ENCODE assay signal across 12 mouse cellular contexts in the genomic region with DNA sequence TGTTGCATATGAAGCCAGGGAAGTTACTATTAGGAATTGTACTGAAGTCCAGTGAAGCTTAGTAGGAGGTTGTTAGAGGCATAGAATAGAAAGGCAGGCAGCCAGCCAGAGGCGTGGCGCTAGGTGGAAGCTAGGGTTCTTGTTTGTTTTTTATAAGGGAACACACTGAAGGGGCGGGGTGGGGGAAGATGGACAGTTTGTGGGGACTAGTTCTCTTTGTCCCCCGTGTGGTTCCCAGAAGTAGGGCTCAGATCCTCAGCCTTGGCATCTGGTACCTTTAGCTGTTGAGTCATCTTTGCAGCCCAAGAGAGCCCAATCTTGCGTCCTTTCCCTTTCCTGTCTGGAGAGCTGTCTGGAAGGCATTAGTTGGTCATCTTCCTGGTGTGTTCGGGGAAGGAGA. TPM values are rescaled to one million over a fixed set of nuclear protein-coding genes. Genes with fewer than 3 reads are reported as not detected.
DNase-seq lines count a peak whose midpoint lies in the region; ATAC-seq lines count a peak whose summit lies in the region.
"Had no signal": no experiment of that assay in that cellular context is flagged by ENCODE, and none has a peak within 500 bp of the region (broad histone marks: within the 10 kb centered on the region; RNA-seq: fewer than 3 reads in every experiment).

No protein-coding gene starts in this region.

- no peak overlapping the region for H3K9ac ChIP-seq in lung, embryonic 15.5 days
- H3K9ac ChIP-seq: forebrain, embryonic 13.5 days; liver, embryonic 14.5 days had no signal

- 65% methylated on average over 6 of the region's 6 CpGs for WGBS in lung, embryonic 15.5 days

- no peaks in the 10 kb centered on the region for H3K27me3 ChIP-seq in lung, embryonic 15.5 days
- H3K27me3 ChIP-seq: forebrain, embryonic 13.5 days had no signal

- no peak overlapping the region for H3K4me3 ChIP-seq in lung, embryonic 15.5 days
- H3K4me3 ChIP-seq: forebrain, embryonic 13.5 days had no signal

- H3K4me2 ChIP-seq in lung, embryonic 15.5 days: no peak overlapping the region

- no peak for DNase-seq in frontal cortex, postnatal 25 days (ENCODE audit: low spot score in 2 of 2)
- peak; percentile 44 for DNase-seq in 3134 (ENCODE audit: extremely low read depth, insufficient read length, low spot score)
- no peak for DNase-seq in T-cell, adult 2 months (ENCODE audit: low spot score)
- DNase-seq in layer of hippocampus, adult 18-20 months (ENCODE audit: low spot score in 2 of 2): no peak
- DNase-seq in testis, postnatal 14 days (ENCODE audit: low spot score): no peak
- DNase-seq: layer of hippocampus, adult 9-11 months had no signal

- peaks cover 54% of the 10 kb centered on the region for H3K4me1 ChIP-seq in lung, embryonic 15.5 days

- H3K36me3 ChIP-seq in lung, embryonic 15.5 days: peaks cover 43% of the 10 kb centered on the region

- H3K9me3 ChIP-seq in lung, embryonic 15.5 days: no peaks in the 10 kb centered on the region
- H3K9me3 ChIP-seq: forebrain, embryonic 13.5 days had no signal

- H3K27ac ChIP-seq in lung, embryonic 15.5 days: peak overlapping the region; percentile 99; the same call in 1 of the 2 replicates
- H3K27ac ChIP-seq: forebrain, embryonic 13.5 days; liver, embryonic 14.5 days had no signal

- peak; percentile 36 for ATAC-seq in frontal cortex, adult (ENCODE audit: low TSS enrichment)
- ATAC-seq in granulocyte monocyte progenitor cell, adult 5-6 weeks (replicated peaks; ENCODE audit: poor library complexity, severe bottlenecking): peak; percentile 22
- no peak for ATAC-seq in lung, embryonic 15.5 days (ENCODE audit: borderline replicate concordance, extremely low read depth, low FRiP score, low TSS enrichment)
- ATAC-seq: forebrain, embryonic 13.5 days; hindbrain, embryonic 16.5 days had no signal

RNA-seq across cellular contexts. Expression of a gene that starts 12.8 kb away (rescaled TPM):
- 529 and 543 TPM in 2 replicates for total RNA-seq in granulocyte monocyte progenitor cell, adult 5-6 weeks (2014; fragmentation: Nextera tagmentation)
- 806 and 846 TPM in 2 replicates for total RNA-seq in granulocyte monocyte progenitor cell, adult 5-6 weeks (2017)
- 637 and 683 TPM in 2 replicates for polyA plus RNA-seq in lung, embryonic 15.5 days (2015; fragmentation: Nextera tagmentation; extraction: Ambion mirVana)
- 100 to 1,000 TPM; 170 to 172 TPM for total RNA-seq in layer of hippocampus, adult 18-20 months (2021)

RNA-seq across cellular contexts. Expression of a gene that starts 18.7 kb away (rescaled TPM):
- 0.28 and 1.8 TPM in 2 replicates for total RNA-seq in granulocyte monocyte progenitor cell, adult 5-6 weeks (2014; fragmentation: Nextera tagmentation)
- total RNA-seq in granulocyte monocyte progenitor cell, adult 5-6 weeks (2017): 0.31 and 0.52 TPM in 2 replicates
- polyA plus RNA-seq in lung, embryonic 15.5 days (2015; fragmentation: Nextera tagmentation; extraction: Ambion mirVana): 0.37 and 0.40 TPM in 2 replicates
- total RNA-seq in layer of hippocampus, adult 18-20 months (2021): under 1 TPM; 0.28 to 0.32 TPM

RNA-seq across cellular contexts. Expression of a gene that starts 32.9 kb away (rescaled TPM):
- total RNA-seq in granulocyte monocyte progenitor cell, adult 5-6 weeks (2014; fragmentation: Nextera tagmentation): 242 and 252 TPM in 2 replicates
- total RNA-seq in granulocyte monocyte progenitor cell, adult 5-6 weeks (2017): 124 and 135 TPM in 2 replicates
- polyA plus RNA-seq in lung, embryonic 15.5 days (2015; fragmentation: Nextera tagmentation; extraction: Ambion mirVana): 153 and 157 TPM in 2 replicates
- 100 to 1,000 TPM; 166 to 176 TPM for total RNA-seq in layer of hippocampus, adult 18-20 months (2021)

RNA-seq across cellular contexts. Expression of a gene that starts 33.8 kb away (rescaled TPM):
- 35.2 and 45.3 TPM in 2 replicates for total RNA-seq in granulocyte monocyte progenitor cell, adult 5-6 weeks (2014; fragmentation: Nextera tagmentation)
- 49.6 and 63.6 TPM in 2 replicates for total RNA-seq in granulocyte monocyte progenitor cell, adult 5-6 weeks (2017)
- polyA plus RNA-seq in lung, embryonic 15.5 days (2015; fragmentation: Nextera tagmentation; extraction: Ambion mirVana): 142 and 154 TPM in 2 replicates
- 10 to 100 TPM; 92.5 to 95.2 TPM for total RNA-seq in layer of hippocampus, adult 18-20 months (2021)
